Mouse (Mus musculus) kidney, postnatal 4 days (tissue): Measurements from ENCODE around the gene Otulin.
A peak's percentile ranks its signal among the peaks of the same experiment; 100 is the strongest.

ENCODE experiments used
- DNase-seq, 2 experiments: peaks; one replicate each; pipeline ENCODE4 v3.0.0; 2021; ENCODE audit warnings: mixed read lengths in 2 of 2

Gene Otulin

GRCm38 (mm10) chr15:27612533-27613221 lies 17.8 kb downstream of the Otulin start:
- peak; percentile 78 to 81 for DNase-seq

- DNase-seq: no peak
Measured at GRCm38 (mm10) chr15:27609554-27609953, 20.9 kb downstream of the Otulin start.

- DNase-seq: no peak
Measured at GRCm38 (mm10) chr15:27605252-27605651, 25.2 kb downstream of the Otulin start.

GRCm38 (mm10) chr15:27604558-27604957 lies 25.9 kb downstream of the Otulin start:
- DNase-seq: no peak

GRCm38 (mm10) chr15:27600524-27600923 lies 30.0 kb downstream of the Otulin start:
- DNase-seq: no peak

DNA sequence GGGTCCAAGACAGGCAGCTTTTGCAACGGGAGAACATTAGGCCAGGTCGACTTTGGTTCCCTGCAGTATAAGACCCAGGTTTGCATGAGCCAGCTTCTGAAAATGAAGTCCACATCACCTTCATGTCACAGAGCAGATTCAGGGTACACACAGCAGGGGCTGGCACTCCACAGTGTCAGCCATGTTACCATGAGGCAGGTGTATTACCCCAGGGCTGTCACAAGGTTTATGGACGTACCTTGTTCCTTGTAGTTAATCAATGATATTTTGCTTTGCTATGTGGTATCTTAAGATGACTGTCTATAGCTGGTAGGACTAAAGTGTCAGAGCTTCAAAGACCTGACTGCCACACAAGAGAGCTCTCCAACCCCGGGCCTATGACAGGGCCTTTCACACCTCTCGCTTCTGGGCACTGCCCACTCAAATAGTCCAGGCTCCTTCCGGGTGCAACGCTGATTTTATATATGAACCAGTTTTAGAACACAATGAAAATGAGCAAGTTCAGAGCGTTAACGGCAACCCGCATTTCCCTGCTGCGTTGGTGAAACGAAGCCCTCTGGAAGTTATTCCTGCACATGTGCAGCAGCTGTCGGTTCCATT lies 31.6 kb downstream of the Otulin start:
- no peak for DNase-seq

DNA sequence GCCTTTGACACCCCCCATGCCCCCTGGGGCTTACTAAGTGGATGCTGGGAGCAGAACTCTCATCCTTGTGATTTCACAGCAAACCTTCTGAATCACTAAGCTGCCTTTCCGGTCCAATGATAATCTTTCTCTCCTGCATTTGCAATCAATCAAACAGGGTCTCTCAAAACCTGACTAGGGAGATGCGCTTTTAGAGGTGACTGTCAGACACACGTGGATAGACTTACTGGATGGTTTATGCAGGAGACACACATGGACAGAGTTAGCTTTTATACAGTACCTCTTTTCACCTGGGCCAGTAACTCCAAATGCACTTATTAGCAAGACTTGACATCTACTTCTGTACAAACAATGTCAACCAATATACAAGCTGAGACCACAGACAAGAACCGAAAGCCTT lies 33.0 kb downstream of the Otulin start:
- no peak for DNase-seq

DNA sequence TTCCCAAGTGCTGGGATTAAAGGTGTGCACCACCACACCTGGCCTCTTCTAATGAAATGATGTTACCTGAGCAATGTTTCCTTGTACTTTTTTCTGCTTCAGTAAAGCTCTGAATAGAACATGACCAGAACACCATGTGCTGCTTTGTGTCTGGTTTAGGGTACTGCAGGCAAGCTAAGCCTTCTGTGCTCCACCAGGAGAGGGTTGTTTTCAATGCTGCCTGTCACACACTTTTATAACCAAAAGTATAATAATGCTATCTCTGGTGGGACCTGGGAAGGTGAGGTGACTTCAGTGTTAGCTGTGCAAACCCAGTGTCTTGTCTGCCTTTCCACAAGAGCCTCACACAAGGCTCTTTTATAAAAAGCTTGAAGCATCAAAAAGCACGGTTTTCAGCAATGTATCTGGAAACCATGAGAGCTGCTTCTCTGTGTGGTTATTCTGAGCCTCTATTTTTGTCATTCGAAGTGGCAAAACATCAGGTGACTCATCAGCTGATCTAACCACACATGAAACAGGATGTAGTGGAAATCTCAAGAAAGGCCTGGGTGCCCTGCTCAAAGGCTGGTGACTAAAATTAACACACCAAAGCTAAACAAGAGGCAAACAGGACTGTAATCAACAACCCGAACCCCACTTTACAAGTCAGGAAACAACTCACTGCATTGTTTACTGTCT lies 33.9 kb downstream of the Otulin start:
- no peak for DNase-seq

DNA sequence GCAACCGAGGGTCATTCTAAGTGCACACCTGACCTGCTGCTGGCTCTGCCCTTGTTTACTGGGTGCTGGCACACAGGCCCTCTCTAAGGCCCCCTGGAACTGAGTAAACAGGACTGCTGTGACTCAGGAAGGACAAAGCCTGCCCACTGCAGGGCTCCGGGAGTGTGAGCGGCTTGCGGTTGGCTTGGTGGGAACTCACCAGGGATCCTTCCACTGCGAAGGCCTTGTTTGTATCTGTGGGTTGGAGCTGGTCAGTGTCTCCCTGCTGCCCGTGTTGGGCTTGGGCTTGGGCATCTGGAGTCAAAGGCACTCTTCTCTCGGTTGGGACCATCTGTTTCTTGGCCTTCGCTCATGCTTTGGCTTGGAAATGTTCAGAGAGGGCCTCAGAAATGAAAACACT lies 34.9 kb downstream of the Otulin start:
- no peak for DNase-seq

- DNase-seq: no peak
Measured at GRCm38 (mm10) chr15:27594973-27595372, 35.5 kb downstream of the Otulin start.

DNA sequence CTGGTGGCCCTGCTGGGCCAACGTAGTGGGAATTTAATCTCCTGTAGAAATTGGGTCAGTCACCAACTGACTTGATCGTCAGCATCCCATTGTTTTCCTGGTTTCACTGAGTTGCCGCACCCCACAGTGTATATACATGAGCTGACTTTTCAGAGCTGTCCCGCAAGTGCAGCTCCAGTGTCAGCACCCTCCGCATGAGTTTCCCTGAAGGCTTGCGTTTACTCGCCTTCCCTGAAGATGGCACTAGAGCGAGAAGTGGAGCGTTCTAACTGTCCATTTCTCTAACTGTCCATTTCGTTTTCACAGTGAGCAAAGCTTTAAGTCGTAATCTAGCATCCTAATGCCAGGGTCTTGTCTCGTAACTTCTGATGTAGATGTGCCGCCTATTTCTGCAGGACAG lies 36.8 kb downstream of the Otulin start:
- DNase-seq: peak; percentile 49 to 54

DNA sequence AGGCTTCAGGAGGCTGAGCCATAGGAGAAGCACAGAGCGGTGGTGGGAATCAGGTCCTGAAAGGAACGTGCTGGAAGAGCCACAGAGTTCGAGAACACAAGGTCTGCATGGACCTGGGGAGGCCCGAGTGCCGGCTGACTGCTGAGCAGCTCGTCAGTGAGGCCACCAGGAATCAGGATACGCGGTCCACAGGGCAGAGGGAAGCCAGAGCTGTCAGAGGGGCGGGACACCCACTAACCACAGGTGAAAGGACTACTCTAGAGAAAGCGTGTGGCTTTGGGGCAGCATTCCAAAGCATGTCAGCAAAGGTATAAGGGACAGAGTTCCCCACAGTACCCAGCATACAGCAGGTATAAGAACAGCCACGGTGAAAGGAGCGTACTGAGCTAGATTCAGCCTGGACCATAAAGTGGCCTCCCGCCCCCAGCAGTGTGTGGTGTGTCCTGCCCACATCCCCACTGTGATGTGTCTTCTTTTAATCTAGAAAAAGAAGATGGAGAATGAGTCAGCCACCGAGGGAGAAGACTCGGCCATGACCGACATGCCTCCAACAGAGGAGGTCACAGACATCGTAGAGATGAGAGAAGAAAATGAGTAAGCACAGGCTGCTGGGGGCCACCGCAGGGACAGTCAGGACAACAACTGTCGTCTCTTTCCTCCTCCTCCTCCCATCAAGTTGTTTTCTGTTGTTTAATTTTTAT lies 37.7 kb downstream of the Otulin start:
- DNase-seq: no peak

- no peak for DNase-seq
Measured at GRCm38 (mm10) chr15:27590812-27591211, 39.7 kb downstream of the Otulin start.

GRCm38 (mm10) chr15:27588087-27588826 lies 42.2 kb downstream of the Otulin start:
- no peak for DNase-seq

GRCm38 (mm10) chr15:27586093-27586480 lies 44.4 kb downstream of the Otulin start:
- no peak for DNase-seq

GRCm38 (mm10) chr15:27585466-27586092 lies 44.9 kb downstream of the Otulin start:
- no peak for DNase-seq

DNA sequence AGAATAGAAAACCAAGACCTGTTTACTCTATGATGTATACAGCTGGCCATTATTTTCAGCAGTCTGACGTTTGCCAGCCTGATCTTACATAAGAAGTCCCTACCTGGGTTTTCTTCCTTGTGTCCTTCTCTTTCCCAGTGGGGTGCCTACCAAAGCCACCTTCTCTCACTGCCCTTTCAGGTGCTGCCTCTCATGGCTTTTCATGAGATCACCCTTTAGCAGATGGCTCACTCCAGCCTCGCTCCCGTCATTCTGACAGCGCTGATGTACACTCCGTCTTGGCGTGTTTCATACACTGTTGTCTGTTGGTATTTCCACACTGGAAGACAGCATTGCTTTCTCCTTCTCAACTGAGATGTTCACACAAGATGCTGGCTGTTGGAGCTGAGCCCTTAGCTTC lies 46.9 kb downstream of the Otulin start:
- no peak for DNase-seq

DNA sequence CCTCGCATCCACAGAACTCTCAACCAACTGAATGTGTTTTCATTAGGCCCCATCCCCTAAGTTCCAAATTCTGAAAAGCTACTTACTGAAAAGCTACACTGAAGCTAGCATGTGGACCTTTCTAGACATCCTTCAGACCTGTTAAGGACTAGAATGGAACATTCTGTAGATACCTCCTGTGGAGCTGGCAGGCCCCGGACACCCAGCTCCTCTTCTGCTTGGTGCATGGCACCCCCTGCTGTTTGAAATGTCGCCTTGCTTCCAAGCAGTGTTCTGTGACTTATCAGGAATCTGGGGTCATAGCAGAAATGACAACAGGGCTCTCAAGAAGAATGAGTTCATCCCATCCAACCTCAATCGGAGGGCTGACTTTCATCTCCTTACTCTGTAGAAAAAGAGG lies 47.5 kb downstream of the Otulin start:
- DNase-seq: peak; percentile 71 to 79

DNA sequence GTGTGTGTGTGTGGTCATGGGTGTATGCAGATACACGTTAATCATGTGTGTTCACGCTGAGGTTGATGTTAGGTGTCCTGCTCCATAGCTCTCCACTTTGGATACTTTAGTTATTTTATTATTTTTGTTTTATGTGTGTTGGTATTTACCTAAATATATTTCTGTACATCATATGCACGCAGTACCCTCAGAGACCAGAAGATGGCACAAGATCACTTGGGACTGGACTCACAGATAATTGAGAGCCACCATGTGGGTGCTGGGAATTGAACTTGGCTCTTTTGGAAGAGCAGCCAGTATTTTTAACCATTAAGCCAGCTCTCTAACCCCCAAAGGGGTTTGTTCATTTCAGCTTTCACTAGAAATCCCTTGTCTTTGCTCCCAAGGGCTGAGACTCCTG lies 48.1 kb downstream of the Otulin start:
- DNase-seq: peak; percentile 27 to 46

- no peak for DNase-seq
Measured at GRCm38 (mm10) chr15:27581640-27582039, 48.9 kb downstream of the Otulin start.

DNA sequence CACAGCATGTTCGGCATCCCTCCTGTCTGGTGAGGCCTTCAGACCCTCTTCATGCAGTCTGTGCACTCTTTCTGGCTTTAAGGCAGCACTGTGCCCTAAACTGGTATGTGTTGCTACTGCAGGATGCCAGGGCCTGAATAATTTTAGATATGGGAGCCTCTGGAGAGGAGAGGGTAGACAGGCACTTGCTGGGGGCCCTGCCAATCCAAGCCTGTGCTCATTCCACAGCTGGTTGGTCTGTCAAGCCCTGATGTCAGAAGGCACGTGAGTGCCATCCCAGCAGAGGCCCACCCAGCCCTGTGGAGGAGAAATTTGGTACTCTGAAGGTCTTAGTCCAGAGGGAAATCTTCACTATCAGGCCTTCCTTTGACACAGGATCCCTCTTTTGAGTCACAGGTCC lies 49.7 kb downstream of the Otulin start:
- DNase-seq: no peak

DNA sequence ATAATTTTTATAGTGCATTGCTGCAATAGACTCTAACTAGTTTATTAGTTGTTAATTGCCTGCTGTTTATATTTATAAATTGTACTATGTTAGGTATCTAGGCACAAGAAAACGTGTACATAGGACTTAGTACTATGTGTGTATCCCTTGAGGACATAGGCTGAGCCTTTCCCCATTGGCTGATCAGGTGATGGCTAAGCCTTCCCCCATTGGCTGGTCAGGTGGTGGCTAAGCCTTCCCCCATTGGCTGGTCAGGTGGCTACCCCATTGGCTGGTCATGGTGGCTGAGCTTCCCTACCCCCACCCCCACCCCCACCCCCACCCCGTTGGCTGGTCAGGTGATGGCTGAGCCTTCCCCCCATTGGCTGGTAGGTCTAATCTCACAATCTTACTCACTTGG lies 50.6 kb downstream of the Otulin start:
- DNase-seq: no peak
